Mouse (Mus musculus): ENCODE measurements at regions not wholly inside any gene's neighbourhood (a gene's known extent, or its start where the extent isn't known, plus 50 kb on each side); places are given as distances from the start of the nearest gene placed in this dataset.
"Not testable (repeated sequence)": the region's sequence is repeated elsewhere in the genome, so short reads cannot be mapped to it uniquely, and the experiment has no call there.

- WGBS, result 72% methylated on average over 7 of the region's 7 CpGs
- Histone ChIP-seq H3K4me1 (no peaks in the 10 kb centered on the region), H3K9me3 (no peaks in the 10 kb centered on the region), H3K4me3 (no peak overlapping the region), H3K27me3 (ENCODE audit: insufficient read depth, poor library complexity, severe bottlenecking) (no peaks in the 10 kb centered on the region), H3K36me3 (no peaks in the 10 kb centered on the region), H3K27ac (no peak overlapping the region)
- DNase-seq (ENCODE audit: low spot score), result no peak
Observed at GRCm38 (mm10) chr4:105844675-105845466, 55.2 kb downstream of the Gm12728 start.

- not testable (repeated sequence) for H3K27me3 ChIP-seq (ENCODE audit: insufficient read depth, poor library complexity, severe bottlenecking); H3K4me3 ChIP-seq; H3K36me3 ChIP-seq; H3K9me3 ChIP-seq; H3K27ac ChIP-seq; DNase-seq (ENCODE audit: low spot score); H3K4me1 ChIP-seq
- WGBS, result 77% methylated on average over 3 of the region's 3 CpGs
Observed at GRCm38 (mm10) chr4:105845998-105846989, 56.6 kb downstream of the Gm12728 start.

GRCm38 (mm10) chr4:105853086-105853485 is 63.4 kb downstream of the Gm12728 start:
- no peak overlapping the region for H3K4me3 ChIP-seq
- DNase-seq (ENCODE audit: low spot score), result no peak
- 89% methylated on average over 6 of the region's 6 CpGs for WGBS
- H3K36me3 ChIP-seq, result no peaks in the 10 kb centered on the region
- no peaks in the 10 kb centered on the region for H3K9me3 ChIP-seq
- H3K4me1 ChIP-seq, result no peaks in the 10 kb centered on the region
- no peaks in the 10 kb centered on the region for H3K27me3 ChIP-seq (ENCODE audit: insufficient read depth, poor library complexity, severe bottlenecking)
- no peak overlapping the region for H3K27ac ChIP-seq

GRCm38 (mm10) chr4:105859052-105859864 is 69.6 kb downstream of the Gm12728 start:
- H3K4me1 ChIP-seq, result peaks cover 21% of the 10 kb centered on the region
- 0 out of 2 replicates have a peak overlapping the region, but pooled peaks have one; percentile 47 for H3K27ac ChIP-seq
- 43% methylated on average over 15 of the region's 15 CpGs for WGBS
- no peaks in the 10 kb centered on the region for H3K27me3 ChIP-seq (ENCODE audit: insufficient read depth, poor library complexity, severe bottlenecking)
- H3K4me3 ChIP-seq, result no peak overlapping the region
- H3K36me3 ChIP-seq, result no peaks in the 10 kb centered on the region
- DNase-seq (ENCODE audit: low spot score), result no peak
- H3K9me3 ChIP-seq, result no peaks in the 10 kb centered on the region

GRCm38 (mm10) chr4:105860930-105861653 is 71.4 kb downstream of the Gm12728 start:
- 47% methylated on average over 11 of the region's 11 CpGs for WGBS
- Histone ChIP-seq H3K4me1 (peaks cover 21% of the 10 kb centered on the region), H3K27me3 (ENCODE audit: insufficient read depth, poor library complexity, severe bottlenecking) (no peaks in the 10 kb centered on the region), H3K27ac (no peak overlapping the region), H3K9me3 (no peaks in the 10 kb centered on the region), H3K36me3 (no peaks in the 10 kb centered on the region), H3K4me3 (no peak overlapping the region)
- DNase-seq (ENCODE audit: low spot score), result peak; percentile 61

GRCm38 (mm10) chr4:105861654-105862037 is 72.0 kb downstream of the Gm12728 start:
- Histone ChIP-seq H3K36me3 (no peaks in the 10 kb centered on the region), H3K9me3 (no peaks in the 10 kb centered on the region), H3K27ac (no peak overlapping the region), H3K27me3 (ENCODE audit: insufficient read depth, poor library complexity, severe bottlenecking) (no peaks in the 10 kb centered on the region), H3K4me3 (no peak overlapping the region), H3K4me1 (peaks cover 21% of the 10 kb centered on the region)
- peak; percentile 19 for DNase-seq (ENCODE audit: low spot score)

GRCm38 (mm10) chr4:105870512-105870911 is 80.8 kb downstream of the Gm12728 start:
- Histone ChIP-seq H3K4me3 (no peak overlapping the region), H3K36me3 (no peaks in the 10 kb centered on the region), H3K27me3 (ENCODE audit: insufficient read depth, poor library complexity, severe bottlenecking) (no peaks in the 10 kb centered on the region), H3K27ac (no peak overlapping the region; the same call in 1 of the 2 replicates), H3K4me1 (no peaks in the 10 kb centered on the region), H3K9me3 (no peaks in the 10 kb centered on the region)
- 57% methylated on average over 3 of the region's 3 CpGs for WGBS
- DNase-seq (ENCODE audit: low spot score), result no peak

- H3K4me3 ChIP-seq, result no peak overlapping the region
- no peaks in the 10 kb centered on the region for H3K27me3 ChIP-seq (ENCODE audit: insufficient read depth, poor library complexity, severe bottlenecking)
- no peaks in the 10 kb centered on the region for H3K36me3 ChIP-seq
- no peak overlapping the region for H3K27ac ChIP-seq
- no peak for DNase-seq (ENCODE audit: low spot score)
- H3K9me3 ChIP-seq, result no peaks in the 10 kb centered on the region
- peaks cover 16% of the 10 kb centered on the region; the same call in 1 of the 2 replicates for H3K4me1 ChIP-seq
- 82% methylated on average over 5 of the region's 5 CpGs for WGBS
Observed at GRCm38 (mm10) chr4:105877246-105877645, 87.6 kb downstream of the Gm12728 start.

GRCm38 (mm10) chr4:105879891-105880290 is 90.2 kb downstream of the Gm12728 start:
- Histone ChIP-seq H3K27ac (no peak overlapping the region), H3K9me3 (no peaks in the 10 kb centered on the region), H3K36me3 (no peaks in the 10 kb centered on the region), H3K4me3 (no peak overlapping the region), H3K4me1 (peaks cover 16% of the 10 kb centered on the region; the same call in 1 of the 2 replicates), H3K27me3 (ENCODE audit: insufficient read depth, poor library complexity, severe bottlenecking) (no peaks in the 10 kb centered on the region)
- WGBS, result 44% methylated on average over 3 of the region's 3 CpGs
- no peak for DNase-seq (ENCODE audit: low spot score)

GRCm38 (mm10) chr4:105884791-105885190 is 95.1 kb downstream of the Gm12728 start:
- WGBS, result 56% methylated on average over 3 of the region's 3 CpGs

GRCm38 (mm10) chr4:105891438-105891837 is 101.8 kb downstream of the Gm12728 start:
- no peak for DNase-seq (ENCODE audit: low spot score)
- Histone ChIP-seq H3K4me1 (no peaks in the 10 kb centered on the region), H3K4me3 (no peak overlapping the region), H3K27me3 (ENCODE audit: insufficient read depth, poor library complexity, severe bottlenecking) (no peaks in the 10 kb centered on the region), H3K27ac (no peak overlapping the region), H3K36me3 (no peaks in the 10 kb centered on the region), H3K9me3 (no peaks in the 10 kb centered on the region)
- WGBS, result 68% methylated on average over 4 of the region's 4 CpGs

More at GRCm38 (mm10) chr4:105884791-105885190, 95.1 kb downstream of the Gm12728 start:
- H3K36me3 ChIP-seq, result no peaks in the 10 kb centered on the region
- no peak overlapping the region for H3K27ac ChIP-seq
- no peak overlapping the region for H3K4me3 ChIP-seq
- peaks cover 12% of the 10 kb centered on the region; the same call in 1 of the 2 replicates for H3K4me1 ChIP-seq
- no peaks in the 10 kb centered on the region for H3K27me3 ChIP-seq (ENCODE audit: insufficient read depth, poor library complexity, severe bottlenecking)
- no peak for DNase-seq (ENCODE audit: low spot score)
- H3K9me3 ChIP-seq, result no peaks in the 10 kb centered on the region

- WGBS, result 72% methylated on average over 2 of the region's 2 CpGs
- no peak overlapping the region for H3K27ac ChIP-seq
- no peaks in the 10 kb centered on the region for H3K4me1 ChIP-seq
- no peak for DNase-seq (ENCODE audit: low spot score)
- no peaks in the 10 kb centered on the region for H3K9me3 ChIP-seq
- no peaks in the 10 kb centered on the region for H3K27me3 ChIP-seq (ENCODE audit: insufficient read depth, poor library complexity, severe bottlenecking)
- no peak overlapping the region for H3K4me3 ChIP-seq
- H3K36me3 ChIP-seq, result no peaks in the 10 kb centered on the region
Observed at GRCm38 (mm10) chr4:105892065-105892464, 102.4 kb downstream of the Gm12728 start.

All from heart, embryonic 10.5 days (tissue).